Mouse (Mus musculus): ENCODE measurements around the gene Fkbp2.

The Fkbp2 gene

GRCm38 (mm10) chr19:6940396-6941351, 39.6 kb downstream of the Fkbp2 start:
- DNase-seq (ENCODE audit: extremely low read depth, low read depth) = no peak

DNA sequence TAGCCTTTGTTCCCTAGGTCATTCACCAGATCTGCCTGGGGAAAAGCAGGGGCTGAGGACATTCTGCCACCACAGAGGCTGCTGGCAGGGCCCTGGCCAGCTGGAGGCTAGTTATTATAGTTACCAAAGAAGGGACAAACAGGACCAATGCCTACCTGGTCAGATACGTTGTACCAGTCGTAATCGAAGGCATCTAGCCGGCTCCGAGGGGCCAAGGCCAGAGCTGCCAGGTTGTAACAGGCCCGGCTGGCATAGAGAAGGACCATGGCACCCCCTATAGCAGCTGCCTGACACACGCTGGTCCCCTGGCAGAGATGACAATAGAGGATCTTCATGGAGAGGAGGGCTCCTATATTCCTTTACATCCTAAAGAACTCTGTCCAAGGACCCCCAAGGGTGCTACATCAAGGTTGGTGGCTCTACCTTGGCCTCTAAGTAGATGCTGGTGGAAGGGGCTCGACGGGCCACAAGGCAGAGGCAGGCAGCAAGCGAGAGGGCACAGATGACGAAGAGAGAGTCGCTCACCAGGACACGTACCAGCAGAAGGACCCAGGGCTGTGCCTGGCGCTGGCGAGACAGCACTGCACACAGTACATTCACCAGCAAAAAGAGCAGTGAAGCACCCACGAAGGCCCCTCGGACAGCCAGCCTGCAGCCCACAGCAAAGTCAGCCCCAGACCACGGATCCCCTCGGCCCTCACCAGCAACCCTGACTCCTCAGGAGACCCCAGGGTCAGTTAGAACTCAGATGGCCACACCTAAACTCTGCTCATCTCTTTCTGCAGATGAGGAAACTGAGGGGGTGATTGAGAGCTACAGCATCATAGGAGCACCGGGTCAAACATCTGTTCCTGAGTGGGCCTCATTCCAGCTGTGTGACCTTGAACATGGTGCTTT, 40.9 kb downstream of the Fkbp2 start:
- DNase-seq (ENCODE audit: extremely low read depth, low read depth) = no peak

DNA sequence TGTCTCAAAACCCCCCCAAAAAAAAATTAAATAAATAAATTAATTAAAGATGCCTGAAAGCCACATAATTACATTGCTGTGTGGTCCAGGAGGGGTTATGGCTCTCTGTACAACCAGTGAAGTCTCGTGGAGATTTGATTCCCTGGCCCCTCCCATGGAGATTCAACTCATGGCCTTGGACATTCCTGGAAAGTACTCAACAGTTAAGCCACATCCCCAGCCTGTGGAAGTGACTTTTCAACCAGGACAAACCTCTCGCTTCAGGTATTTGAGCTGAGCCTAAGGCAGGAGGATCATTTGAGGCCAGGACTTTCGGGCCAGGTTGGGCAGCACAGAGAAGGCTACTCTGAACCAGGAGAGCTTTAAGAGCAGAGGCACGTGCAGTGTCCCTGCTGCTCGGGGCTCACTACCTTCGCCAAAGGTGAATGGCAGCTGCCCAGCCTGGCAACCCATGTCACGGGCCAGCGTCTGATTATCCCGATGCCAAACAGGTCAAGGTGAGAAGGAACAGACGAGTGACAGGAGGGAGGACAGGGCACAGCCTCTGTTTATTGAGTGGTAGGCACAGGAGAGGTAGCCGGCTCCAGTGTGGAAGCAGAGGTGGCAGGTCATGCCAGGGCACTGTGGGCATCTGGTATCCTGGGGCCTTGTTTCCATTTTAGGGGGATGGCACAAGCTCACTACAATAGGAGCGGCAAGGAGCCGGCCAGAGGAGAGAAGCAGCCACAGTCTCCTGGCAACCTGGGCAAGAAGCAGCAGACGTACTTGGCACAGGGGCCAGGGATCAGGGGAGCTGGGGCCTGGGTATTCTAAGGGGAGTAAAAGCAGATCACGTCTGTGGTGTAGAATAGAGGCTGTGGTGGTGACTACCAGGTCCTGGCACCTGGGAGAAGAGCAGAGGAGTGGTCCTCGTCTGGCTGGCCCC, 42.5 kb downstream of the Fkbp2 start:
- DNase-seq (ENCODE audit: extremely low read depth, low read depth) = no peak

- DNase-seq (ENCODE audit: extremely low read depth, low read depth) = no peak
Observed at GRCm38 (mm10) chr19:6936299-6936698, 44.0 kb downstream of the Fkbp2 start.

GRCm38 (mm10) chr19:6934195-6934977, 45.9 kb downstream of the Fkbp2 start, which contains the start of gene Kcnk4:
Gene Kcnk4 (minus strand): TSS chr19:6934515.
- no peak for DNase-seq (ENCODE audit: extremely low read depth, low read depth)

GRCm38 (mm10) chr19:6933436-6934194, 46.7 kb downstream of the Fkbp2 start:
- no peak for DNase-seq (ENCODE audit: extremely low read depth, low read depth)

- no peak for DNase-seq (ENCODE audit: extremely low read depth, low read depth)
Observed at GRCm38 (mm10) chr19:6933102-6933435, 47.2 kb downstream of the Fkbp2 start.

DNA sequence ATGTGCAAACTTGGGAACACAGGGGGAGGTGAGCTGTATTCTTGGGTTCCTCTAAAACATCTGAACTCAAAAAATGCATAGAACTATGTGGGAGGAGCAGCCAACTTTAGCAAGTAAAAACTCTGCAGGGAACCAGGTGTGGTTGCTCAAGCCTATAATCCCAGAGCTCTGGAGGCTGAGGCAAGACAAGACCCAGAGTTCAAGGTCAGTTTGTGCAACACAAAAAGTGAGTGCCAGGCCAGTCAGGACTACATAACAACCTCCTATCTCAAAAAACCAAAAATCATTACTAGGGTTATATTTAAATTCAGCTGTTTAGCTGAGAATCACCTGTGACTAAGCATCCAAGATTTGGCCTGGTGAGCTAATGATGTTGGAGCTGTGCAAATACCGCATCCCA, 48.3 kb downstream of the Fkbp2 start:
- no peak for DNase-seq (ENCODE audit: extremely low read depth, low read depth)

DNA sequence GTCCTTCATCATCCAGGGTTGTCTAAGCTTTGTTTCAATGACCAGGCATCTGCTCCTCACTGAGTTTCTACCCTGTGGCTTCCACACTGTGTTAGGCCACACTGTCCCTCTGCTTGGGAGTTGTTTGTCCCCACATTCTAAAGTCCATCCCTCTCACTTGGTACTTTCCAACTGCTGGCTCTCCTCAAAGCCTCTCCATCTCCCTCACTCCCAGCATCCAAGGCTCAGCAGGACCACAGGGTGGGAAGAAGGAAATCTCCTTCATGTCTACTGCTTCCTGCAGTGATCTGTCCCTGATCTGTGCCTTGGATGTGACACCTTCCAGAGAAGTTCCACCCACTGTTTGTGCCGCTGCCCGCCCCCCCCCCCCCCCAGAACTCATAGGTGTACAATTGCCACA, 49.3 kb downstream of the Fkbp2 start:
- DNase-seq (ENCODE audit: extremely low read depth, low read depth) = no peak

GRCm38 (mm10) chr19:6928080-6928479, 52.2 kb downstream of the Fkbp2 start:
- DNase-seq (ENCODE audit: extremely low read depth, low read depth) = no peak
